Mouse (Mus musculus) hindbrain, embryonic 12.5 days (tissue): ENCODE measurements at regions not wholly inside any gene's neighbourhood (a gene's known extent, or its start where the extent isn't known, plus 50 kb on each side); places are given as distances from the start of the nearest gene placed in this dataset.
"Not testable (repeated sequence)": the region's sequence is repeated elsewhere in the genome, so short reads cannot be mapped to it uniquely, and the experiment has no call there.

ENCODE experiments used
- ATAC-seq: fragments of 200-750 bp; cut with Nextera tagmentation; 2 replicates; pipeline ENCODE4 v1.8.0; 2017; ENCODE audit warnings: moderate TSS enrichment; ENCODE audit not compliant: low FRiP score
- H3K27ac ChIP-seq: fragments of 300-500 bp; sonication (generic); 2 replicates; pipeline ENCODE4 v1.5.1; 2016; ENCODE audit warnings: mild to moderate bottlenecking
- H3K27me3 ChIP-seq: fragments of 300-500 bp; sonication (generic); 2 replicates; pipeline ENCODE4 v1.6.1; 2016; ENCODE audit warnings: mild to moderate bottlenecking
- H3K36me3 ChIP-seq: fragments of 300-500 bp; sonication (generic); 2 replicates; pipeline ENCODE4 v1.6.1; 2016; ENCODE audit warnings: mild to moderate bottlenecking
- H3K4me1 ChIP-seq: fragments of 300-500 bp; sonication (generic); 2 replicates; pipeline ENCODE4 v1.6.1; 2016
- H3K4me2 ChIP-seq: fragments of 300-500 bp; sonication (generic); replicated peaks from 2 replicates; pipeline ENCODE4 v1.6.1; 2016; ENCODE audit warnings: mild to moderate bottlenecking
- H3K4me3 ChIP-seq: fragments of 300-500 bp; sonication (generic); 2 replicates; pipeline ENCODE4 v1.5.1; 2016; ENCODE audit warnings: mild to moderate bottlenecking
- H3K9ac ChIP-seq: fragments of 300-500 bp; sonication (generic); 2 replicates; pipeline ENCODE4 v1.6.1; 2016; ENCODE audit warnings: mild to moderate bottlenecking, moderate library complexity
- H3K9me3 ChIP-seq: fragments of 300-500 bp; sonication (generic); replicated peaks from 2 replicates; pipeline ENCODE4 v1.6.1; 2016; ENCODE audit warnings: mild to moderate bottlenecking
- WGBS: fragments of 180-500 bp; shearing (Covaris S2); methylation state at CpG from one replicate; pipeline ENCODE4 v1.1.7; 2016; 5-methylcytosine and 5-hydroxymethylcytosine counted together

DNA sequence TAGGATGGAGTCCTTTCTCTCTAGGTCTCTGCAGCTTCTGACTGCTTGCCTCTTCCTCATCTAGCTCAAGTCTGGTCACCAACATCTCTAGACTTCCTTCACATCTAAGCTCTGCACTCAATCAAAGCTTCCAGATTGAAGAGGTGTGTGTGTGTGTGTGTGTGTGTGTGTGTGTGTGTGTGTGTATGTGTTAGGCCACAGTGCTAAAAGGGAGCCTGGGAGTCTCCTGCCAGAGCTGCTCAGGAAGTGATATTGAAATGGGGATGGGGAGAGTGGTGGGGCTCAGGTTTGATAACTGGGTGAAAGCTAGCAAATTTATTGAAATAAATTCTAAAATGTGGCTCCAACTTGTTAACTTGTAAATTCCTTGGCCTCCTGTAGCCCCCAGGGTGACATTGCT lies 73.3 kb downstream of the Gm31371 start:
- H3K9me3 ChIP-seq: peaks cover 11% of the 10 kb centered on the region; the same call in 1 of the 2 replicates
- not testable (repeated sequence) for ATAC-seq, H3K36me3 ChIP-seq, H3K9ac ChIP-seq, H3K4me1 ChIP-seq, H3K4me3 ChIP-seq, H3K27me3 ChIP-seq, H3K27ac ChIP-seq, H3K4me2 ChIP-seq

DNA sequence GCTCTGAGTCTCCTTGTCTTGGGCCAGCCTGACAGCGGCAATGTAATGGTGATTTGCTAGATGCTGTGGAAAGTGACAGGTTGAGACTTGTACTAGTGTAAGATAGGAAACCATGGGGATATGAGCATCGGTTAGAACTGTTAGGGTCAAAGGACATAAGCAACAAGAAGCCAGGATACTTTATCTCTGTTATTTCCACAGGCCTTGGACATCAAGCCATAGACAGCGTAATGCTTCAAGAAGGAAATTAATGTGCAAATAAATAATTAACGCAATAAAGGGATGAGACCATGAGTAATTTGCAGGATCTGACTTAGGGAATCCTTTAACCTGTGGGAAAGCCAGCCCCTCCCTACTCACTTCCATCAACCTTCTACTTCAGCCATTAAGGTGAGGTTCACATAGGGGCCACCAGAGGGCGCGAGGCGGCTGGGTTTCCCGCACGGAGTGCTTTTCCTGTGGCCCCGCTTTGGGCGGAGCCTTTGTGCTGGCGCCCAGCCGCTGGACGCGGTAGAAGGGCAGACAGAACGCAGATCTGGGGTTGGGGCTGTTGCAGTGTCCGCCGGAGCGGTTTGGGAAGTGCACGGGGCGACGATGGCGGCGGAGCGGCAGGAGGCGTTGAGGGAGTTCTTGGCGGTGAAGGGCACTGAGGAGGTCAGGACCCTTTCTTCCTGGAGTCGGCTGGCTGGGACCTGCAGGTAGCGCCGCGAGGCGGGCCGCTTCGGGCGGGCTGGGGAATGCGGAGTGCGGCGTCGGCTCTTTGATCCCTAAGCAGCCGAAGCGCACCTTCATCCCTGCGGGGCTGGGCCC lies 76.5 kb downstream of the Gm31371 start:
- Histone ChIP-seq H3K36me3 (0 out of 2 replicates have a peak, but pooled peaks cover 7% of the 10 kb centered on the region), H3K27me3 (no peaks in the 10 kb centered on the region), H3K9me3 (peaks cover 18% of the 10 kb centered on the region), H3K4me1 (0 out of 2 replicates have a peak, but pooled peaks cover 5% of the 10 kb centered on the region), H3K4me3 (peak overlapping the region; percentile 40), H3K4me2 (peak overlapping the region; percentile 58), H3K9ac (peak overlapping the region; percentile 56), H3K27ac (no peak overlapping the region)
- WGBS: 9% methylated on average over 42 of the region's 42 CpGs
- peak; percentile 93 for ATAC-seq

DNA sequence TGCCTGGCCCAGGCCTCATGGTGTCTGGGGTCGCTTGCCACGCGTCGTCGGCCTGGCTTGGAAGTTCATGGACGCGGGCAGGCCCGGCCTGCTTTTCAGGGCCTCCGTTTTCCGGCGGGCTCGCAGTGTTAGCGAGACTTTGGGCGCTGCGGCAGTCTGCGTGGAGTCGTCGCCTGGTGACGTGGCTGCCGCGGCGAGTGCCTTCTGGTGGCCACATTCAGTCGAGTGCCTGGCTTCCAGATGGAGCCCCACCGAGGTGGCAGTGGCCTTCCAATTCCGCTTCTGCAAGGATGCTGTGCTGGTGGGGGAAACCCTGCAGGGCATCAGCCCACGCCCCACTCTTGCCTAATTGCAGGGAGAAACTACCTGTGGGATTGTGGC lies 77.1 kb downstream of the Gm31371 start:
- peaks cover 18% of the 10 kb centered on the region for H3K9me3 ChIP-seq
- not testable (repeated sequence) for H3K27ac ChIP-seq, H3K36me3 ChIP-seq, H3K27me3 ChIP-seq, H3K4me1 ChIP-seq
- WGBS: 24% methylated on average over 26 of the region's 26 CpGs
- H3K4me2 ChIP-seq: peak overlapping the region; percentile 58
- peak overlapping the region; percentile 40 for H3K4me3 ChIP-seq
- ATAC-seq: peak; percentile 52; the same call in 1 of the 2 replicates
- H3K9ac ChIP-seq: peak overlapping the region; percentile 56

DNA sequence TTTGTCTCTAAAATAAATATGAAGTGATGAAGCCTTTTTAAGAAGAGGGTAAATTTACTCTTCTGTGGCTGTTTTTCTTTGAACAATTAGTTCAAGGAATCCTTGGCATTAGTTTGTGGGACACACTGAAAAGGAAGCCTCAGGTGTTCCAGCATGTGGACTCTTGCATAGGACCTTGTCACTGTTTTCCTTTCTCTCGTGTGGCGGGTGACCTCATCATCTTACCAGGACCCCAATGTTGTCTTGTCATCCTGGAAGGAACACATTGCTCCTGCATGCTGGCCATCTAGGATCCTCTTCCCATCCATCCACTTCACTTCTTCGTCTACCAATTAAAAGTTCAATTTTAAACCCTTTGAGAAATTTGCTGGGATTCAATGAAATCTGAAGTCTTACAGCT lies 104.9 kb downstream of the Gm31371 start:
- H3K4me2 ChIP-seq, H3K27me3 ChIP-seq, H3K9me3 ChIP-seq, H3K4me3 ChIP-seq, H3K36me3 ChIP-seq, H3K9ac ChIP-seq, H3K27ac ChIP-seq, H3K4me1 ChIP-seq, ATAC-seq: not testable (repeated sequence)
- 82% methylated on average over 3 of the region's 3 CpGs for WGBS

DNA sequence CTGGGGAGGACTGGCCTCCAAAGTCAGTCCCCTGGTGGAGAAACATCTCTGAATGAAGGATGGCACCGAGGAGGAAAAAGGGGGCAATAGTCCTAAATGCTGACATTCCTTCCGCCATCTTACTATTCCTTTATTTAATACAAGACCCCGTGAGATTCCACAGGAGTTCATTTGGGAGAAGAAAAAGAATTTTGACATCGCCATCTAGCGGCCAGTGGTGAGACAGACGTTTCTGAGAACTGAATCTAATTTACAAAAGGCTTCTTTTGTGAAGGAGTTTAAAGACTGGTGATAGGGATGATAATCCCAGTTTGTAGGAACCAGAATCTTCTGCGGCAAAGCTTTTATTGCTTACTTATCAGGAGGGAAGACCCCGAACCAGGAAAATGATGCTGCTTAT lies 107.8 kb downstream of the Gm31371 start:
- H3K4me2 ChIP-seq, ATAC-seq: not testable (repeated sequence)
- 76% methylated on average over 8 of the region's 8 CpGs for WGBS

DNA sequence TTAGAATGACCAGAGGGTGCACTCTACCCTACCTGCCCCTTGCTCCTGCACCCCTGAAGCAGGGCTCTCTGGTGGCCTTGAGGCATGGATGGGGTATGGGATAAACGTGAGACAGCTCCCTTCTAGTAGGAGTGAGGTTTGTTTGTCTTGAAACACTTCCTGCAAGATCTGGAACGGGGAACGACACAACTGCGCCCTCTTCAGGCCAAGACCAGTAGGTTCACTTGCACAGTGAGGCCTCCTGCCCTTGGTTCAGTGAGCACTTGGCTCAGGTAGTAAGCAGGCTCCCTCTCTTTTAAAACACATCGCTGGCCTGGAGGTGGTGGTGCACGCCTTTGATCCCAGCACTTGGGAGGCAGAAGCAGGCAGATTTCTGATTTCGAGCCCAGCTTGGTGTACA lies 110.1 kb downstream of the Gm31371 start:
- H3K4me3 ChIP-seq, H3K9ac ChIP-seq, H3K27me3 ChIP-seq, ATAC-seq, H3K4me1 ChIP-seq, H3K4me2 ChIP-seq, H3K27ac ChIP-seq: not testable (repeated sequence)
- 81% methylated on average over 7 of the region's 7 CpGs for WGBS
- H3K36me3 ChIP-seq: peaks cover 11% of the 10 kb centered on the region; the same call in 1 of the 2 replicates
- H3K9me3 ChIP-seq: peaks cover 12% of the 10 kb centered on the region

More for the DNA sequence above, 107.8 kb downstream of the Gm31371 start:
- H3K4me3 ChIP-seq, H3K27me3 ChIP-seq, H3K27ac ChIP-seq, H3K9ac ChIP-seq, H3K4me1 ChIP-seq: not testable (repeated sequence)
- Histone ChIP-seq H3K9me3 (peaks cover 12% of the 10 kb centered on the region), H3K36me3 (peaks cover 11% of the 10 kb centered on the region; the same call in 1 of the 2 replicates)

DNA sequence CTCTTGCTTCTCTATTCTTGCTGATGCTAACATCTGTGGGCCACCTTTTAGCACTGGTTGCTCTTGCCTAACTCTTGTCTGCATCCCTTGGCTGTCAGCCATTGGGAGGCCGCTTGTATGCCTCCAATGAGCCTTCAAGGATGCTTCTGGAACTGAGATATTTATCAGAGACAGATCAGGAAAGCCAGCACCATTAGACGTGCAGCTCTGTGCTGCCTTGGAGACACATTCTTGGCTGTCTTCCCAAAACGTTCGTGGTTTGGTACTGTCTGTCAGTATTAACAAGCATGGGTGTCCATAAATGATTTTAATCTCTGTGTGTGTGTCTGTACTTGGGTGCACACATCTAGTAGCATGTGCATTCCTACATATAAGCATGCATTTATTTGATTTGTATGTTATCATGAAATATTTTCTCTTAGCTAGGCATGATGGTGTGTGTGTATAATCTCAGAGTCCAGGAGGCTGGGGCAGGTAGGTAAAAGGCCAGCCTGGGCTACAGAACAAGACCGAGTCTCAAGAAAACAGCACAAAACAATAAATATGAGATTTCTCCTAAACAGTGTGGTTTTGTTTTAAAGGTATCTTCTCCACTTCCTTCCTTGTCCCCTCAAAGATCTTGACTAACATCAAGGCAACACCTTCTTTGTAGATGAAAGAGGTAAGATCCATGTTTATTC lies 111.4 kb downstream of the Gm31371 start:
- H3K9me3 ChIP-seq: peaks cover 12% of the 10 kb centered on the region
- H3K9ac ChIP-seq, H3K27me3 ChIP-seq, H3K4me3 ChIP-seq, H3K4me1 ChIP-seq, H3K4me2 ChIP-seq, H3K27ac ChIP-seq, ATAC-seq: not testable (repeated sequence)
- 83% methylated on average over 5 of the region's 5 CpGs for WGBS
- peaks cover 11% of the 10 kb centered on the region; the same call in 1 of the 2 replicates for H3K36me3 ChIP-seq

DNA sequence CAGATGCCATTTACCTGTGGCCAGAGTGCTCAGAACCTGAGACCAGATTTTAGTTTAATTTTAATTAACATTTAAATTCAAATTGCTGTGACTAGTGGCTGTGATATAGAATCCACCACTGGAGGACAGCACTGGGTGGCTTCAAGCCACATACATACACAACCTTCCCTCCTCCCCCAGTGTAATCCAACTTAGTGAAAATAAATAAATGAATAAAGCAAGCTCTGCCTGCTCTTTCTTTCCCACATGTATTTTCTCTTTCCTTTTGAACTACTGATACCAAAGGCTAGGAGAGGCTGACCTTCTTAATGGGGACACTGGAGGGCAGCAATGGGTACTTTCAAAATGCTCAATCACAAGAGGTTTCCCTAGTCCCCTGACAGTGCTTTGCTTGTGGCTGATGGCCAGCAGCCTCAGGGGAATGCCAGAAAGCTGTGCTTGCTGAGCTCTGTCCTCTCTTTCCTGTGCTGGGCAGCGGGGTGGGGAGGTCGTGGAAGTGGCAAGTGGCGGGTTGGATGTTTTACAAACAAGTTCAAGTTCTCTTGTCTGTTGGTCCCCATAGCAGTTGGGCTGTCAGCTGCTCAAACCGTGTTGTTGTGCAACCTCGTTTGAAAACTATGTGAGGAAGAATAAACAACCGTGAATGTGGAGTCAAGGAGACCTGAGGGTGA lies 112.4 kb downstream of the Gm31371 start:
- ATAC-seq, H3K4me2 ChIP-seq, H3K9ac ChIP-seq, H3K4me3 ChIP-seq, H3K27me3 ChIP-seq, H3K4me1 ChIP-seq, H3K27ac ChIP-seq, H3K9me3 ChIP-seq: not testable (repeated sequence)
- H3K36me3 ChIP-seq: peaks cover 11% of the 10 kb centered on the region; the same call in 1 of the 2 replicates
- 92% methylated on average over 6 of the region's 6 CpGs for WGBS

DNA sequence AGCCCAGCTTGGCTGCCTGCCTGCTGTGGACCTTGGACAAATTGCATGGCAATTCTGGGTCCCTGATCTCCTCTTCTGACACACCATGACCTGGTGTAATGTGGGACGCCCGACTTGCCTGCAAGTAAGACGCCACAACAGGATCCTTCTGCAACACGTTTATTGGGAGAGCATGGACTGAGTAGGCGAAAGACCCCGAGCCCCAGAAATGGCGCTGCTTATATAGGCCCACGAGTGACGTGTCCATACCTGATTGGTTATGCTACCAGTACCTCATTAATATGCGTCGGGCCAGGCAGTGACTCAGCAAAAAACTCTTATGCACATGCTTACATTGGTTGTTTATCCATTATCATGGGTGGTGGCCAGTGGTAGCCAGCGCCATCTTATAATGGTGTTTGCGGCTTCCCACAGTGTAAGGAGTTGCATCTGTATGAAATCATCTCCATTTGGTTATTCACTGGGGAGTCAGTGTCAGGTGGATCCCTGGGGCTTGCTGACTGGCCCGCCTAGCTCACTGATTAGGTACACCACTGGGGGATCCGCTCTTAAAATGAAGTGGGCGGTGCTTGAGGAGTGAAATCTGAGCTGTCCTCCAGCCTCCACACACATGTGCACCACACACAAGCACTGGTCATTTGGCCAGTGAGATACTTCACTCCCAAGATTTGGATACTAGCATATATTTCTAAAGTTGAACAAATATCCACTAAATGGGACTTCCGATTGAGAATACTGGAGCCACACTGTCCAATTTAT lies 113.1 kb downstream of the Gm31371 start:
- not testable (repeated sequence) for H3K9me3 ChIP-seq, ATAC-seq, H3K4me3 ChIP-seq, H3K4me1 ChIP-seq, H3K4me2 ChIP-seq, H3K27me3 ChIP-seq, H3K27ac ChIP-seq, H3K9ac ChIP-seq
- 86% methylated on average over 17 of the region's 17 CpGs for WGBS
- peaks cover 11% of the 10 kb centered on the region; the same call in 1 of the 2 replicates for H3K36me3 ChIP-seq

DNA sequence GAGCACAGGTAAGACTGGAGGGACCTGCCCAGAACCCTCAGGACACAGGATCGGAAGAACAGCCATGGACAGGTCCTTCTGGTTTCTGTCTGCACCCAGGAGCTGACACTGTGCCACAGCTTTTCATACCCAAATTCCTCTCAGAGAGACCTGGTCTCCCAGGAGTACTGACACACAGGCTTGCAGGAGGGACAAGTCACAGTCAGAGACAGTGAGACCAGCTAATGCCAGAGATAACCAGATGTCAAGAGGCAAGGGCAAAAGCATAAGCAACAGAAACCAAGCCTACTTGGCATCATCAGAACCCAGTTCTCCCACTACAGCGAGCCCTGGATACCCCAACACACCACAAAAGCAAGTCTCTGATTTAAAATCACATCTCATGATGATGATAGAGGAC lies 122.3 kb downstream of the Gm31371 start:
- H3K9me3 ChIP-seq, H3K27me3 ChIP-seq: not testable (repeated sequence)
- 60% methylated on average over 1 of the region's 2 CpGs for WGBS

DNA sequence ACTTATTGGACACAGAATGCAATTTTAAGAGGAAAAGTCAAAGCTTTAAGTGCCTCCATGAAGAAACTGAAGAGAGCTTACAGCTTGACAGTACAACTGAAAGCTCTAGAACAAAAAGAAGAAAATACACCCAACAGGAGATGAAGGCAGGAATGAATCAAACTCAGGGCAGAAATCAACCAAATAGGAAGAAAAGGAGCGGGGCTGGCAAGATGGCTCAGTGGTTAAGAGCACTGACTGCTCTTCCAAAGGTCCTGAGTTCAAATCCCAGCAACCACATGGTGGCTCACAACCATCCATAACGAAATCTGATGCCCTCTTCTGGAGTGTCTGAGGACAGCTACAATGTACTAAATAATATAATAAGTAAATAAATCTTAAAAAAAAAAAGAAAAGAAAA lies 124.8 kb downstream of the Gm31371 start:
- not testable (repeated sequence) for ATAC-seq, H3K9me3 ChIP-seq, H3K4me1 ChIP-seq, H3K27me3 ChIP-seq, H3K36me3 ChIP-seq, H3K4me2 ChIP-seq, H3K4me3 ChIP-seq, H3K27ac ChIP-seq, H3K9ac ChIP-seq
- 63% methylated on average over 2 of the region's 2 CpGs for WGBS

More for the DNA sequence above, 122.3 kb downstream of the Gm31371 start:
- H3K4me3 ChIP-seq, ATAC-seq, H3K4me2 ChIP-seq, H3K4me1 ChIP-seq, H3K36me3 ChIP-seq, H3K9ac ChIP-seq, H3K27ac ChIP-seq: not testable (repeated sequence)

DNA sequence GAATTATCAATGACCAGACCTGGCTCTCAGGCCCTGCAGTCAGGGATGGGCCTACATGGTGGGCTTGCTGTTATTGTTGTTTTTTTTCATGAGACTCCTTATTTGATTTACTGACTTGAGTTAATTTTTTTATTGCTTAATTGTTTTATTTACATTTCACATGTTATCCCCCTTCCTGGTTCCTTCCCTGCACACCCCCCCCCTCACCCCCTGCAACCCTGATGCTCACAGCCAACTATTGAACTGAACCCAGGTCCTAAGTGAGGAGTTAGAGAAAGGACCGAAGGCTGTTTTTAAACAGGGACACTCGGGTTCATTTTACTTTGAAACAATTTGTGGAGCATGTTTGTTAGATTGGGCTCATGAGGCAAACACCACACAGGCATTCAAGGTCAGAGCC lies 126.9 kb downstream of the Gm31371 start:
- not testable (repeated sequence) for H3K36me3 ChIP-seq, H3K4me3 ChIP-seq, H3K4me2 ChIP-seq, H3K4me1 ChIP-seq, H3K27me3 ChIP-seq, ATAC-seq, H3K9ac ChIP-seq, H3K27ac ChIP-seq, H3K9me3 ChIP-seq
- WGBS: 84% methylated on average over 2 of the region's 2 CpGs
